ENCODE assay signal across 15 mouse cellular contexts in genomic region chr1:157480090-157480489, GRCm38 (mm10). TPM values are rescaled to one million over a fixed set of nuclear protein-coding genes. Genes with fewer than 3 reads are reported as not detected.
A peak's percentile ranks its signal among the peaks of the same experiment; 100 is the strongest.
DNase-seq lines count a peak whose midpoint lies in the region; ATAC-seq and TF ChIP-seq lines count a peak whose summit lies in the region.
"Had no signal": no experiment of that assay in that cellular context is flagged by ENCODE, and none has a peak within 500 bp of the region (broad histone marks: within the 10 kb centered on the region; RNA-seq: fewer than 3 reads in every experiment).

No protein-coding gene starts in this region.

- no peaks in the 10 kb centered on the region for H3K9me3 ChIP-seq in hindbrain, postnatal 0 days (ENCODE audit: low read length)
- H3K9me3 ChIP-seq in hindbrain, embryonic 11.5 days (ENCODE audit: control insufficient read depth, low read length): no peaks in the 10 kb centered on the region
- H3K9me3 ChIP-seq in midbrain, postnatal 0 days (ENCODE audit: low read length): no peaks in the 10 kb centered on the region
- H3K9me3 ChIP-seq in midbrain, embryonic 15.5 days: no peaks in the 10 kb centered on the region
- H3K9me3 ChIP-seq: embryonic facial prominence, embryonic 10.5 days; hindbrain, embryonic 13.5 days; midbrain, embryonic 12.5 days; neural tube, embryonic 13.5 days had no signal

- H3K27me3 ChIP-seq in hindbrain, postnatal 0 days (ENCODE audit: insufficient read depth, low read length): no peaks in the 10 kb centered on the region
- no peaks in the 10 kb centered on the region for H3K27me3 ChIP-seq in hindbrain, embryonic 11.5 days (ENCODE audit: control insufficient read depth, insufficient read depth, low read length)
- no peaks in the 10 kb centered on the region for H3K27me3 ChIP-seq in midbrain, postnatal 0 days (ENCODE audit: insufficient read depth, low read length)
- no peaks in the 10 kb centered on the region for H3K27me3 ChIP-seq in midbrain, embryonic 15.5 days (replicated peaks)
- H3K27me3 ChIP-seq: hindbrain, embryonic 13.5 days; midbrain, embryonic 12.5 days; neural tube, embryonic 13.5 days had no signal

- ATAC-seq in hindbrain, postnatal 0 days: no peak
- no peak for ATAC-seq in hindbrain, embryonic 11.5 days (ENCODE audit: low FRiP score)
- ATAC-seq in midbrain, postnatal 0 days (ENCODE audit: low FRiP score): no peak
- ATAC-seq in midbrain, embryonic 15.5 days (replicated peaks): no peak
- ATAC-seq: lung, postnatal 0 days had no signal

- H3K4me2 ChIP-seq in hindbrain, postnatal 0 days (ENCODE audit: low read depth, low read length): no peak overlapping the region
- no peak overlapping the region for H3K4me2 ChIP-seq in hindbrain, embryonic 11.5 days (replicated peaks; ENCODE audit: low read depth, low read length)
- no peak overlapping the region for H3K4me2 ChIP-seq in midbrain, postnatal 0 days (ENCODE audit: low read depth, low read length, poor library complexity, severe bottlenecking)
- H3K4me2 ChIP-seq in midbrain, embryonic 15.5 days: no peak overlapping the region
- H3K4me2 ChIP-seq: hindbrain, embryonic 13.5 days; midbrain, embryonic 12.5 days; neural tube, embryonic 13.5 days had no signal

- H3K9ac ChIP-seq in hindbrain, postnatal 0 days (replicated peaks; ENCODE audit: low read length): no peak overlapping the region
- no peak overlapping the region for H3K9ac ChIP-seq in hindbrain, embryonic 11.5 days (ENCODE audit: low read depth, low read length)
- H3K9ac ChIP-seq in midbrain, postnatal 0 days (replicated peaks; ENCODE audit: low read length, poor library complexity, severe bottlenecking): no peak overlapping the region
- no peak overlapping the region for H3K9ac ChIP-seq in midbrain, embryonic 15.5 days
- H3K9ac ChIP-seq: hindbrain, embryonic 13.5 days; midbrain, embryonic 12.5 days; neural tube, embryonic 13.5 days had no signal

- H3K4me3 ChIP-seq in hindbrain, postnatal 0 days (ENCODE audit: low read length): no peak overlapping the region
- H3K4me3 ChIP-seq in hindbrain, embryonic 11.5 days (ENCODE audit: low read depth, low read length): no peak overlapping the region
- no peak overlapping the region for H3K4me3 ChIP-seq in midbrain, postnatal 0 days (ENCODE audit: low read depth, low read length)
- no peak overlapping the region for H3K4me3 ChIP-seq in midbrain, embryonic 15.5 days
- H3K4me3 ChIP-seq: embryonic facial prominence, embryonic 10.5 days; hindbrain, embryonic 13.5 days; midbrain, embryonic 12.5 days; neural tube, embryonic 13.5 days had no signal

- WGBS in hindbrain, postnatal 0 days: 30% methylated on average over 9 of the region's 9 CpGs
- WGBS in hindbrain, embryonic 11.5 days: 34% methylated on average over 9 of the region's 9 CpGs
- WGBS in midbrain, postnatal 0 days: 27% methylated on average over 9 of the region's 9 CpGs
- WGBS in midbrain, embryonic 15.5 days: 30% methylated on average over 9 of the region's 9 CpGs

- DNase-seq in hindbrain, postnatal 0 days (ENCODE audit: low spot score): peak; percentile 28
- DNase-seq in hindbrain, embryonic 11.5 days (ENCODE audit: low spot score): no peak
- DNase-seq in midbrain, postnatal 0 days (ENCODE audit: low spot score): no peak
- peak; percentile 82 for DNase-seq in brain, adult 2 months (ENCODE audit: low read depth, low spot score)
- peak; percentile 33 for DNase-seq in telencephalon, adult 2 months (ENCODE audit: low read depth, low spot score)
- DNase-seq in ovary, postnatal 36 days (ENCODE audit: low spot score): no peak
- no peak for DNase-seq in urinary bladder, postnatal 36 days (ENCODE audit: low spot score in 2 of 2)
- DNase-seq: cerebellum, adult 2 months; kidney, adult 18-20 months had no signal

- no peaks in the 10 kb centered on the region for H3K4me1 ChIP-seq in hindbrain, postnatal 0 days (ENCODE audit: insufficient read depth, low read length)
- H3K4me1 ChIP-seq in hindbrain, embryonic 11.5 days (replicated peaks; ENCODE audit: control insufficient read depth, insufficient read depth, low read length): no peaks in the 10 kb centered on the region
- no peaks in the 10 kb centered on the region for H3K4me1 ChIP-seq in midbrain, postnatal 0 days (ENCODE audit: insufficient read depth, low read length)
- H3K4me1 ChIP-seq in midbrain, embryonic 15.5 days: no peaks in the 10 kb centered on the region
- H3K4me1 ChIP-seq: embryonic facial prominence, embryonic 10.5 days had no signal

- H3K36me3 ChIP-seq in hindbrain, postnatal 0 days (ENCODE audit: insufficient read depth, low read length): no peaks in the 10 kb centered on the region
- no peaks in the 10 kb centered on the region for H3K36me3 ChIP-seq in hindbrain, embryonic 11.5 days (ENCODE audit: control insufficient read depth, insufficient read depth, low read length)
- H3K36me3 ChIP-seq in midbrain, postnatal 0 days (ENCODE audit: insufficient read depth, low read length): no peaks in the 10 kb centered on the region
- H3K36me3 ChIP-seq in midbrain, embryonic 15.5 days (replicated peaks): no peaks in the 10 kb centered on the region
- H3K36me3 ChIP-seq: embryonic facial prominence, embryonic 10.5 days; hindbrain, embryonic 13.5 days; midbrain, embryonic 12.5 days; neural tube, embryonic 13.5 days had no signal

- TF ChIP-seq CTCF in hindbrain, postnatal 0 days (IDR thresholded peaks at IDR 0.05; ENCODE audit: low read depth): no peak
- TF ChIP-seq CTCF in midbrain, postnatal 0 days (IDR thresholded peaks at IDR 0.05): peak; percentile 13; the same call in 1 of the 2 replicates

- H3K27ac ChIP-seq in hindbrain, postnatal 0 days: no peak overlapping the region
- no peak overlapping the region for H3K27ac ChIP-seq in hindbrain, embryonic 11.5 days (ENCODE audit: low read depth, low read length)
- H3K27ac ChIP-seq in midbrain, postnatal 0 days (ENCODE audit: low read depth, low read length): no peak overlapping the region
- no peak overlapping the region for H3K27ac ChIP-seq in midbrain, embryonic 15.5 days
- H3K27ac ChIP-seq: embryonic facial prominence, embryonic 10.5 days; hindbrain, embryonic 13.5 days; midbrain, embryonic 12.5 days; neural tube, embryonic 13.5 days had no signal

RNA-seq across cellular contexts. Expression of gene Cryzl2, which starts 21.7 kb away (rescaled TPM):
- total RNA-seq in hindbrain, postnatal 0 days (2014; rRNA removed): 11.4 and 12.9 TPM in 2 replicates
- 10.6 and 11.6 TPM in 2 replicates for polyA plus RNA-seq in hindbrain, postnatal 0 days (2015; fragmentation: Nextera tagmentation; extraction: Ambion mirVana)
- 7.4 and 8.8 TPM in 2 replicates for polyA plus RNA-seq in hindbrain, embryonic 11.5 days (2014; fragmentation: Nextera tagmentation; extraction: Ambion mirVana)
- total RNA-seq in midbrain, postnatal 0 days (2014; rRNA removed): 9.4 and 10.1 TPM in 2 replicates
- polyA plus RNA-seq in midbrain, postnatal 0 days (2015; fragmentation: Nextera tagmentation; extraction: Ambion mirVana): 8.6 and 9.0 TPM in 2 replicates
- polyA plus RNA-seq in midbrain, embryonic 15.5 days (2015; fragmentation: Nextera tagmentation; extraction: Ambion mirVana): 5.3 and 7.9 TPM in 2 replicates

RNA-seq across cellular contexts. Expression of gene Sec16b, which starts 26.4 kb away (rescaled TPM):
- total RNA-seq in hindbrain, postnatal 0 days (2014; rRNA removed): 0.21 and 0.22 TPM in 2 replicates
- polyA plus RNA-seq in hindbrain, postnatal 0 days (2015; fragmentation: Nextera tagmentation; extraction: Ambion mirVana): 0.41 and 0.54 TPM in 2 replicates
- 1.1 and 1.5 TPM in 2 replicates for polyA plus RNA-seq in hindbrain, embryonic 11.5 days (2014; fragmentation: Nextera tagmentation; extraction: Ambion mirVana)
- total RNA-seq in midbrain, postnatal 0 days (2014; rRNA removed): 0.33 and 0.49 TPM in 2 replicates
- 0.30 and 0.39 TPM in 2 replicates for polyA plus RNA-seq in midbrain, postnatal 0 days (2015; fragmentation: Nextera tagmentation; extraction: Ambion mirVana)
- polyA plus RNA-seq in midbrain, embryonic 15.5 days (2015; fragmentation: Nextera tagmentation; extraction: Ambion mirVana): 0.34 TPM in 2 replicates

Comparison
In these comparisons a context has a peak if more than half of its experiments do, and no peak if none do; other contexts are left out.
1. DNase-seq: peak in hindbrain, postnatal 0 days (single experiment), brain, adult 2 months (single experiment) and telencephalon, adult 2 months (single experiment); none in hindbrain, embryonic 11.5 days (single experiment), midbrain, postnatal 0 days (single experiment), ovary, postnatal 36 days (single experiment) and urinary bladder, postnatal 36 days (0 of 2).